Mouse (Mus musculus) G1E (cell line): ENCODE measurements around the gene Rabif. TPM values are rescaled to one million over a fixed set of nuclear protein-coding genes. Genes with fewer than 3 reads are reported as not detected.

Experiments
- ATAC-seq: 2 replicates; pipeline ENCODE4 v1.8.0; 2016; ENCODE audit warnings: mild to moderate bottlenecking; ENCODE audit not compliant: insufficient number of reproducible peaks, poor library complexity, low FRiP score, severe bottlenecking; ENCODE audit errors: extremely low read depth
- DNase-seq: peaks from one replicate; pipeline ENCODE4 v3.0.0; 2012; ENCODE audit warnings: low spot score
- H3K27me3 ChIP-seq: 2 replicates; pipeline ENCODE4 v1.6.1; 2012; ENCODE audit warnings: mild to moderate bottlenecking, low read length, inconsistent platforms; ENCODE audit not compliant: insufficient read depth
- H3K36me3 ChIP-seq: replicated peaks from 2 replicates; pipeline ENCODE3; 2012; ENCODE audit warnings: mild to moderate bottlenecking, inconsistent platforms
- H3K4me1 ChIP-seq: 2 replicates; pipeline ENCODE4 v1.6.1; 2012; ENCODE audit warnings: low read depth, low read length, inconsistent platforms, mixed read lengths; ENCODE audit not compliant: insufficient read depth
- H3K4me3 ChIP-seq: 2 replicates; pipeline ENCODE4 v1.5.1; 2012; ENCODE audit warnings: low read depth, mild to moderate bottlenecking, inconsistent platforms, low read length, moderate library complexity, mixed read lengths
- H3K9me3 ChIP-seq: replicated peaks from 2 replicates; pipeline ENCODE4 v1.6.1; 2012; ENCODE audit warnings: inconsistent platforms
- CTCF ChIP-seq: IDR thresholded peaks from 2 replicates; pipeline ENCODE4 v1.5.1; 2012; ENCODE audit warnings: low read depth, low read length, inconsistent platforms, mixed read lengths
- GATA1 ChIP-seq: IDR thresholded peaks from 2 replicates; pipeline ENCODE4 v1.6.1; 2012; ENCODE audit warnings: borderline replicate concordance, low read length, inconsistent platforms, mixed read lengths
- GATA2 ChIP-seq: IDR thresholded peaks from 2 replicates; pipeline ENCODE4 v1.6.1; 2012; ENCODE audit warnings: low read depth, low read length, inconsistent platforms, borderline replicate concordance
- POLR2AphosphoS5 ChIP-seq: IDR thresholded peaks from 2 replicates; pipeline ENCODE4 v1.6.1; 2012; ENCODE audit warnings: low read depth, low read length, inconsistent platforms; ENCODE audit not compliant: insufficient replicate concordance
- TAL1 ChIP-seq: conservative IDR thresholded peaks from 2 replicates; pipeline ENCODE4 v1.6.1; 2012; ENCODE audit warnings: low read depth, low read length, inconsistent platforms, mixed read lengths
- polyA plus RNA-seq: library from polyadenylated mRNA; stranded (reverse); fragments of >175 nt; gene quantifications from 2 replicates; pipeline ENCODE4 v1.2.3, GENCODE M21; 2012
- total RNA-seq, 2 experiments: library from RNA; stranded (forward) in 1 of 2; stranded (reverse) in 1 of 2; fragments of 200-1000 nt in 1 of 2; fragments of >200 nt in 1 of 2; fragmentation: Nextera tagmentation in 1 of 2; gene quantifications; 2 replicates each; pipeline ENCODE4 v1.2.3; 2014 to 2017

Gene Rabif
- total and polyA plus RNA-seq, 3 experiments: 9.2 to 32.2 (median 24.7) TPM

- peaks cover 47% of the 10 kb centered on the region for H3K4me1 ChIP-seq
- ATAC-seq: no peak
- H3K36me3 ChIP-seq: no peaks in the 10 kb centered on the region
- peak overlapping the region; percentile 76 for H3K4me3 ChIP-seq
- DNase-seq: peak; percentile 72
- peaks cover 3% of the 10 kb centered on the region for H3K27me3 ChIP-seq
- H3K9me3 ChIP-seq: no peaks in the 10 kb centered on the region
- no peak for TF ChIP-seq CTCF
- TF ChIP-seq POLR2AphosphoS5: no peak
- no peak for TF ChIP-seq TAL1
- no peak for TF ChIP-seq GATA2
- TF ChIP-seq GATA1: no peak
Measured at GRCm38 (mm10) chr1:134555871-134556670, 61.6 kb downstream of the Rabif start.

- DNase-seq (peak; percentile 100), ATAC-seq (peak; percentile 81)
- H3K4me3 ChIP-seq: peak overlapping the region; percentile 76
- H3K4me1 ChIP-seq: peaks cover 50% of the 10 kb centered on the region
- no peak for TF ChIP-seq TAL1
- TF ChIP-seq GATA1: no peak
- TF ChIP-seq POLR2AphosphoS5: no peak
- no peak for TF ChIP-seq GATA2
- no peak for TF ChIP-seq CTCF
- no peaks in the 10 kb centered on the region for H3K36me3 ChIP-seq
- no peaks in the 10 kb centered on the region for H3K27me3 ChIP-seq
- H3K9me3 ChIP-seq: no peaks in the 10 kb centered on the region
Measured at GRCm38 (mm10) chr1:134556671-134557218, 62.3 kb downstream of the Rabif start.

Other genes starting within 250 kb of the Rabif start
- gene Myog, start 204.7 kb upstream of the Rabif start, total RNA-seq (2014; fragmentation: Nextera tagmentation): not detected in 2 replicates
- not detected in 2 replicates for gene Myog, start 204.7 kb upstream of the Rabif start, total RNA-seq (2017)
- gene Myog, start 204.7 kb upstream of the Rabif start, polyA plus RNA-seq: not detected in 2 replicates
- gene Ppfia4, start 161.7 kb upstream of the Rabif start, total RNA-seq (2014; fragmentation: Nextera tagmentation): not detected in 2 replicates
- 0.05 TPM in 1 of 2 replicates, not detected in the other for gene Ppfia4, start 161.7 kb upstream of the Rabif start, total RNA-seq (2017)
- gene Ppfia4, start 161.7 kb upstream of the Rabif start, polyA plus RNA-seq: 0.13 and 0.20 TPM in 2 replicates
- 65.9 and 81.3 TPM in 2 replicates for gene Tmem183a, start 132.7 kb upstream of the Rabif start, total RNA-seq (2014; fragmentation: Nextera tagmentation)
- gene Tmem183a, start 132.7 kb upstream of the Rabif start, total RNA-seq (2017): 84.9 and 94.0 TPM in 2 replicates
- 37.8 and 49.1 TPM in 2 replicates for gene Tmem183a, start 132.7 kb upstream of the Rabif start, polyA plus RNA-seq
- not detected in 2 replicates for gene 4933406M09Rik, start 108.7 kb upstream of the Rabif start, total RNA-seq (2014; fragmentation: Nextera tagmentation)
- gene 4933406M09Rik, start 108.7 kb upstream of the Rabif start, total RNA-seq (2017): 0.06 and 0.16 TPM in 2 replicates
- gene 4933406M09Rik, start 108.7 kb upstream of the Rabif start, polyA plus RNA-seq: not detected in 2 replicates
- 115 and 119 TPM in 2 replicates for gene Cyb5r1, start 89.1 kb upstream of the Rabif start, total RNA-seq (2014; fragmentation: Nextera tagmentation)
- 41.6 and 42.1 TPM in 2 replicates for gene Cyb5r1, start 89.1 kb upstream of the Rabif start, total RNA-seq (2017)
- gene Cyb5r1, start 89.1 kb upstream of the Rabif start, polyA plus RNA-seq: 48.1 and 59.5 TPM in 2 replicates
- 154 and 168 TPM in 2 replicates for gene Adipor1, start 79.3 kb upstream of the Rabif start, total RNA-seq (2014; fragmentation: Nextera tagmentation)
- 82.0 and 88.8 TPM in 2 replicates for gene Adipor1, start 79.3 kb upstream of the Rabif start, total RNA-seq (2017)
- gene Adipor1, start 79.3 kb upstream of the Rabif start, polyA plus RNA-seq: 97.2 and 129 TPM in 2 replicates
- gene Klhl12, start 39.1 kb upstream of the Rabif start, total RNA-seq (2014; fragmentation: Nextera tagmentation): 26.2 and 42.8 TPM in 2 replicates
- 36.9 and 39.0 TPM in 2 replicates for gene Klhl12, start 39.1 kb upstream of the Rabif start, total RNA-seq (2017)
- 4.8 and 5.1 TPM in 2 replicates for gene Klhl12, start 39.1 kb upstream of the Rabif start, polyA plus RNA-seq
- gene Mgat4e, start 55.0 kb downstream of the Rabif start, total RNA-seq (2014; fragmentation: Nextera tagmentation): not detected in 2 replicates
- gene Mgat4e, start 55.0 kb downstream of the Rabif start, total RNA-seq (2017): 0.38 and 0.64 TPM in 2 replicates
- gene Mgat4e, start 55.0 kb downstream of the Rabif start, polyA plus RNA-seq: not detected in 2 replicates
- 148 and 174 TPM in 2 replicates for gene Kdm5b, start 65.5 kb downstream of the Rabif start, total RNA-seq (2014; fragmentation: Nextera tagmentation)
- 66.1 and 70.7 TPM in 2 replicates for gene Kdm5b, start 65.5 kb downstream of the Rabif start, total RNA-seq (2017)
- 21.2 and 22.4 TPM in 2 replicates for gene Kdm5b, start 65.5 kb downstream of the Rabif start, polyA plus RNA-seq
- gene Syt2, start 152.0 kb downstream of the Rabif start, total RNA-seq (2014; fragmentation: Nextera tagmentation): not detected in 2 replicates
- 0.29 and 0.66 TPM in 2 replicates for gene Syt2, start 152.0 kb downstream of the Rabif start, total RNA-seq (2017)
- not detected in 2 replicates for gene Syt2, start 152.0 kb downstream of the Rabif start, polyA plus RNA-seq